Mouse (Mus musculus): ENCODE data around the gene Limd2. TPM values are rescaled to one million over a fixed set of nuclear protein-coding genes. Genes with fewer than 3 reads are reported as not detected.

The Limd2 gene
- polyA plus RNA-seq, 1 experiment from 2014 or later = 247 TPM

GRCm38 (mm10) chr11:106193371-106194154 is 32.9 kb upstream of the Limd2 start:
- Histone ChIP-seq H3K27me3 (ENCODE audit: control insufficient read depth, insufficient read depth, low read depth, low read length) (no peaks in the 10 kb centered on the region), H3K4me1 (replicated peaks; ENCODE audit: control insufficient read depth, insufficient read depth, low read length) (peaks cover 15% of the 10 kb centered on the region), H3K9me3 (ENCODE audit: control insufficient read depth, low read length) (no peaks in the 10 kb centered on the region), H3K9ac (ENCODE audit: low read length) (peak overlapping the region; percentile 85), H3K27ac (ENCODE audit: low read length) (peak overlapping the region; percentile 90), H3K4me3 (ENCODE audit: low read length) (peak overlapping the region; percentile 84), H3K4me2 (ENCODE audit: low read depth, low read length) (peak overlapping the region; percentile 86), H3K36me3 (ENCODE audit: control insufficient read depth, insufficient read depth, low read length) (peaks cover 13% of the 10 kb centered on the region)
- whole genome bisulfite sequencing = 0% methylated on average over 43 of the region's 44 CpGs
- ATAC-seq (ENCODE audit: low read depth) = peak; percentile 98

- ATAC-seq (ENCODE audit: low read depth) = no peak; the same call in 1 of the 2 replicates
- peaks cover 15% of the 10 kb centered on the region for H3K4me1 ChIP-seq (replicated peaks; ENCODE audit: control insufficient read depth, insufficient read depth, low read length)
- peak overlapping the region; percentile 86 for H3K4me2 ChIP-seq (ENCODE audit: low read depth, low read length)
- H3K27ac ChIP-seq (ENCODE audit: low read length) = peak overlapping the region; percentile 90
- no peaks in the 10 kb centered on the region for H3K9me3 ChIP-seq (ENCODE audit: control insufficient read depth, low read length)
- H3K27me3 ChIP-seq (ENCODE audit: control insufficient read depth, insufficient read depth, low read depth, low read length) = no peaks in the 10 kb centered on the region
- peaks cover 6% of the 10 kb centered on the region for H3K36me3 ChIP-seq (ENCODE audit: control insufficient read depth, insufficient read depth, low read length)
- WGBS = 7% methylated on average over 19 of the region's 19 CpGs
- H3K4me3 ChIP-seq (ENCODE audit: low read length) = peak overlapping the region; percentile 84
- peak overlapping the region; percentile 85 for H3K9ac ChIP-seq (ENCODE audit: low read length)
These were observed 32.2 kb upstream of the Limd2 start for GRCm38 (mm10) chr11:106192657-106193370.

GRCm38 (mm10) chr11:106192241-106192640 is 31.6 kb upstream of the Limd2 start:
- Histone ChIP-seq H3K9ac (ENCODE audit: low read length) (no peak overlapping the region), H3K4me2 (ENCODE audit: low read depth, low read length) (peak overlapping the region; percentile 86), H3K27ac (ENCODE audit: low read length) (no peak overlapping the region), H3K4me3 (ENCODE audit: low read length) (peak overlapping the region; percentile 84; the same call in 1 of the 2 replicates), H3K36me3 (ENCODE audit: control insufficient read depth, insufficient read depth, low read length) (peaks cover under 1% of the 10 kb centered on the region; the same call in 1 of the 2 replicates), H3K4me1 (replicated peaks; ENCODE audit: control insufficient read depth, insufficient read depth, low read length) (peaks cover 15% of the 10 kb centered on the region), H3K27me3 (ENCODE audit: control insufficient read depth, insufficient read depth, low read depth, low read length) (no peaks in the 10 kb centered on the region), H3K9me3 (ENCODE audit: control insufficient read depth, low read length) (no peaks in the 10 kb centered on the region)
- 76% methylated on average over 5 of the region's 5 CpGs for WGBS
- ATAC-seq (ENCODE audit: low read depth) = no peak

- no peaks in the 10 kb centered on the region for H3K9me3 ChIP-seq (ENCODE audit: control insufficient read depth, low read length)
- ATAC-seq (ENCODE audit: low read depth) = no peak
- no peaks in the 10 kb centered on the region for H3K36me3 ChIP-seq (ENCODE audit: control insufficient read depth, insufficient read depth, low read length)
- 90% methylated on average over 3 of the region's 3 CpGs for WGBS
- H3K27me3 ChIP-seq (ENCODE audit: control insufficient read depth, insufficient read depth, low read depth, low read length) = no peaks in the 10 kb centered on the region
- no peak overlapping the region for H3K27ac ChIP-seq (ENCODE audit: low read length)
- no peak overlapping the region for H3K9ac ChIP-seq (ENCODE audit: low read length)
- H3K4me1 ChIP-seq (replicated peaks; ENCODE audit: control insufficient read depth, insufficient read depth, low read length) = peaks cover 15% of the 10 kb centered on the region
- no peak overlapping the region for H3K4me3 ChIP-seq (ENCODE audit: low read length)
- H3K4me2 ChIP-seq (ENCODE audit: low read depth, low read length) = no peak overlapping the region
These were observed 31.1 kb upstream of the Limd2 start for GRCm38 (mm10) chr11:106191716-106192115.

GRCm38 (mm10) chr11:106187326-106187725 is 26.7 kb upstream of the Limd2 start:
- no peak overlapping the region for H3K4me2 ChIP-seq (ENCODE audit: low read depth, low read length)
- no peaks in the 10 kb centered on the region for H3K36me3 ChIP-seq (ENCODE audit: control insufficient read depth, insufficient read depth, low read length)
- no peaks in the 10 kb centered on the region for H3K9me3 ChIP-seq (ENCODE audit: control insufficient read depth, low read length)
- no peak overlapping the region for H3K27ac ChIP-seq (ENCODE audit: low read length)
- no peak for ATAC-seq (ENCODE audit: low read depth)
- no peak overlapping the region for H3K9ac ChIP-seq (ENCODE audit: low read length)
- no peak overlapping the region for H3K4me3 ChIP-seq (ENCODE audit: low read length)
- no peaks in the 10 kb centered on the region for H3K27me3 ChIP-seq (ENCODE audit: control insufficient read depth, insufficient read depth, low read depth, low read length)
- peaks cover 2% of the 10 kb centered on the region for H3K4me1 ChIP-seq (replicated peaks; ENCODE audit: control insufficient read depth, insufficient read depth, low read length)
- 89% methylated on average over 4 of the region's 4 CpGs for WGBS

- ATAC-seq (ENCODE audit: low read depth) = no peak
These were observed 19.8 kb upstream of the Limd2 start for GRCm38 (mm10) chr11:106180449-106180801.

GRCm38 (mm10) chr11:106179711-106180448 is 19.2 kb upstream of the Limd2 start:
- Histone ChIP-seq H3K4me1 (replicated peaks; ENCODE audit: control insufficient read depth, insufficient read depth, low read length) (no peaks in the 10 kb centered on the region), H3K27ac (ENCODE audit: low read length) (no peak overlapping the region), H3K4me2 (ENCODE audit: low read depth, low read length) (no peak overlapping the region), H3K9me3 (ENCODE audit: control insufficient read depth, low read length) (no peaks in the 10 kb centered on the region), H3K27me3 (ENCODE audit: control insufficient read depth, insufficient read depth, low read depth, low read length) (no peaks in the 10 kb centered on the region), H3K9ac (ENCODE audit: low read length) (no peak overlapping the region), H3K4me3 (ENCODE audit: low read length) (no peak overlapping the region), H3K36me3 (ENCODE audit: control insufficient read depth, insufficient read depth, low read length) (no peaks in the 10 kb centered on the region; the same call in 1 of the 2 replicates)
- WGBS = 69% methylated on average over 7 of the region's 7 CpGs
- no peak for ATAC-seq (ENCODE audit: low read depth)

More at GRCm38 (mm10) chr11:106180449-106180801, 19.8 kb upstream of the Limd2 start:
- Histone ChIP-seq H3K9ac (ENCODE audit: low read length) (no peak overlapping the region), H3K27me3 (ENCODE audit: control insufficient read depth, insufficient read depth, low read depth, low read length) (no peaks in the 10 kb centered on the region), H3K36me3 (ENCODE audit: control insufficient read depth, insufficient read depth, low read length) (no peaks in the 10 kb centered on the region; the same call in 1 of the 2 replicates), H3K4me3 (ENCODE audit: low read length) (no peak overlapping the region), H3K9me3 (ENCODE audit: control insufficient read depth, low read length) (no peaks in the 10 kb centered on the region), H3K27ac (ENCODE audit: low read length) (no peak overlapping the region), H3K4me2 (ENCODE audit: low read depth, low read length) (no peak overlapping the region), H3K4me1 (replicated peaks; ENCODE audit: control insufficient read depth, insufficient read depth, low read length) (no peaks in the 10 kb centered on the region)
- WGBS = 88% methylated on average over 2 of the region's 2 CpGs

GRCm38 (mm10) chr11:106178036-106178782 is 17.5 kb upstream of the Limd2 start:
- Histone ChIP-seq H3K9ac (ENCODE audit: low read length) (no peak overlapping the region), H3K27ac (ENCODE audit: low read length) (no peak overlapping the region), H3K36me3 (ENCODE audit: control insufficient read depth, insufficient read depth, low read length) (no peaks in the 10 kb centered on the region; the same call in 1 of the 2 replicates), H3K4me3 (ENCODE audit: low read length) (no peak overlapping the region), H3K27me3 (ENCODE audit: control insufficient read depth, insufficient read depth, low read depth, low read length) (no peaks in the 10 kb centered on the region), H3K4me1 (replicated peaks; ENCODE audit: control insufficient read depth, insufficient read depth, low read length) (no peaks in the 10 kb centered on the region), H3K4me2 (ENCODE audit: low read depth, low read length) (no peak overlapping the region), H3K9me3 (ENCODE audit: control insufficient read depth, low read length) (no peaks in the 10 kb centered on the region)
- WGBS = 69% methylated on average over 5 of the region's 5 CpGs
- no peak for ATAC-seq (ENCODE audit: low read depth)
